Mouse (Mus musculus) layer of hippocampus, postnatal 10 days (tissue): ENCODE measurements around the gene Antxr2. TPM values are rescaled to one million over a fixed set of nuclear protein-coding genes. Genes with fewer than 3 reads are reported as not detected.

Source experiments
- DNase-seq, 2 experiments: peaks; one replicate each; pipeline ENCODE4 v3.0.0; 2021; ENCODE audit warnings: low spot score in 2 of 2
- total RNA-seq, 2 experiments: library from RNA; stranded (reverse); gene quantifications; 2 replicates each; pipeline ENCODE4 v1.2.3; 2021

The Antxr2 gene
- total RNA-seq, 2 experiments from 2014 or later: 2.6 to 2.7 TPM

DNA sequence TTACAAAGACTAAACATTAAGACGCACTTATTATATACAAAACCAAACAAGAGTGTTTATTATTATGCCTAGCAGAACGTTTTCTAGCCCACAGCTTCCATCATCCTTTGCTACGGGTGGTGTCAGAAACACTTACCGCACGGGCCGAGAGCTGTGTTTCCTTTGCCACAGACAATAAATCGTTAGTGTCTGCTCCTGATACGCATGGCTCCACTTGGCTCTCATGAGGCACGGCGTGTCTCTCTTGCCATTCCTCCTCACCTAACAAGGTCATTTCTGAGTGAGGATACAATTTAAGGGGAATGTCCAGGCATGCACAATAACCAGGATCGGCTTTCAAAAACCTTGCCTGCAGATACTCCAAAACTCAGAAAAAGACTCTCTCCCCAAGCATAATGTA is 113.2 kb downstream of the Antxr2 start:
- DNase-seq: no peak

DNA sequence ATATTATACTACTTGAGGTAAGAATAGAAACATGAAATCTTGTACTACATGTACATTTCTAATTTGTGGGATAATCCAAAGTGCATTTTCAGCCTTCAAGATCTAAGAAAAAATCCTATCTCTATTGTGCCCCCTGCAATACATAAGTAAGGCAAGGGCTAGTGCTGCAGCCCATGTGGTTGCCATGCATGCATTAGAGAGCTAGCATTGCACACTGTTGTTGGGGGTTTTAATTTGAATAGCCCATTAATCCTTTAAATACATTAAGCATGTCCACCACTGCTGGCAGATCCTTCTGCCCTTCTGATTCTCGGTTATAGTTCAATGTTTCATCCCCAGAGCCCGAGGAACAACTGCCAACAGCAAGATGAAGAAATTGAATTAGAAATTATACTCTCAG is 116.0 kb downstream of the Antxr2 start:
- DNase-seq: no peak

DNA sequence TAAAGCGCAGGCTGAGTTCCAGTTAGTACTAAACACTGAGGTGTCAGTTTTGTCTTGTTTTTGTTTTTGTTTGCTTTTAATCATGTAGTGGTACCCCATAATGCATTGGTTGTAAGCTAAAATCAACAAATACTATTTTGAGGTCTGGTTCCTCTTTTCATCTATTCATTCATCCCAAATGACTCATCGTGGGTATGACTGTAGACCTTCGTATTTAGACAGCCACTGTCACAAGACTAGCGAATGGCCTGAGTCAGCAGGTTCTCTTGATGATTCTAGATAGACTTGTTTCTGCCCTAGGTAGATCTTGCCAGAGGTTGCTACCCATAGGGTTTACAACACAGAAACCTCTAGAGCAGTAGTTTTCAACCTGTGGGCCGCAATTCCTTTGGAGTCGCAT is 116.9 kb downstream of the Antxr2 start:
- DNase-seq: no peak

DNA sequence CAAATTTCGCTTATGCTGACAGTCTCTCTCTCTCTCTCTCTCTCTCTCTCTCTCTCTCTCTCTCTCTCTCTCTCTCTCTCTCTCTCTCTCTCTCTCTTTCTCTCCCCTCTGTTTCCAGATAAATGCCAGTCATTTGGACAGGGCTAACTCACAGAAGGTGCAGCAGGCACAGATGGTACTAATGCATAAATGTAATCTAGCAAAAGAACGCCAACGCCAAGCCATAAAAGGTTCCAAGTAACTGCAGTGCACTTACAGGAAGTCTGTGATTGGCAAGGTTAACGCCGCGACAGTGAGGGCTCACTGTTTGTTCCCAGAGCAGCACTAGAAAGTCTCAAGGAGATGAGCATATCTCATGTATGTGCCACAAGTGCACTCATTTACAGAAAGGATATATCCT is 123.4 kb downstream of the Antxr2 start:
- DNase-seq: peak; percentile 10 to 16

DNA sequence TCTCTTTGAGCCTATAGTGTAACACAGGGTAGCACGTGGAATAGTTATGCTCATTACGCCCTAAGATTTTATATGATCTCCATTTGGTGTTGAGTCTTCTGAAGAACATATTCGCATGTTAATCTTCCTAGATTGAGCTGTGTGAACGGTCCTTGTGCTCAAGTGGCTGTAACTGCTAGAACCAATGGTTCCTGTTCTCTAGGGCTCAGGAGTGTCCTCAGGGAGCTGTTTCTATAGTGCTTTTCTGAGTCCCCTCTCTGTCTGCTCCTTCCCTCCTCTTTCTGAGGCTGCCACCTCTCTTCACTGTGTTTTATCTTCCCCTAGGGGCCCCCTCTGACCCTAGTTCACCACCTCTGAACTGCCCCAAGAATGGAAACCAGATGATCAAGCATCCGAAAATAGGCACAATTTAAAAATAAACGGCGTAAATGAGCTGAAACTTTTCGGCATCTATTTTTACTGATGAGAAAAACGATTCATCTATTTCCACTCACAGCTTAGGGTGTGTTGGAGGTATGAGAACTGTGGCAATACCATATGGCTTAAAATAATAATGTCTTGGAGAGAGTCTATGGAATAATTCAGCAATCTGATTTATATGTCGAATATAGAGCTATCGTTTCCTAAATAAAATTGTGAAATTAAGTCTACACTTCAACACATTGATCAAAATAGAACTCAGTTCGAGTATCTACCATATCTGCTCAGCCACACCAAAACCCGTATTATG is 124.1 kb downstream of the Antxr2 start:
- no peak for DNase-seq

DNA sequence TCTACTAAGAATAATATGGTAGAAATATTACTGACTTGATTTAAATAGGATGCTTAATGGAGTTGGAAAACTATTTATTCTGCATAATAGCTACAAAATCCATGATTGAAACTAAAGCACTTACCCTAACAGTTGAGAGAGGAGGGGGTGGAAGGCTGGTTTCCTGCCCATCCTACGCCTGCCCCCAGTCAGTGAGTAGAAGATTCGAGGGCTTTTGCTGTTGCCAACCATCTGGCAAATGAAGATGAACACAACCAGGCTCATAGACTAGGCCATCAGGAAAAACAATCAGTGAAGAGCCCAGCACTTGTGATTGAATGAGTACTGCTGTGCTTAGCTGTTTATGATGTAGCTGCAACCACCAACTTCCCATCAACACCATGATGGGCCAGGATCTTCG is 125.0 kb downstream of the Antxr2 start:
- DNase-seq: no peak

DNA sequence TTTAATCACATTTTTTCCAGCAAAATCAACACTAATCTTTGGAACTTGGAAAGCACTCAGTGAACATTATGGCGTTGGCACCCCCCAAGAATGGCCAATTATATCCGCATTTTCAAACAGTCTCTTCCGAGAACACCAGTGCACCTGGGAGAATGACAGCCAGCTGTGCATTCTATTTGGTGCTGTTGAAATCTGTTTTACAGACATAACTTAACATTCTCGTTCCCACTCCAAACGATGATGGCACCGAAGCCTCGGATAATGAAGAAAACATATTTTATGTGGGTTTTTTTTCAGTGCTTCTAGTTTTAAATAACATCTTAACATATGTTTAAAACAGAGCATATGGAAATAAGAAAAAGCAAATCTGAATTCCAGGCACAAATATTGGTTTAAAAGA is 129.7 kb downstream of the Antxr2 start:
- no peak for DNase-seq

DNA sequence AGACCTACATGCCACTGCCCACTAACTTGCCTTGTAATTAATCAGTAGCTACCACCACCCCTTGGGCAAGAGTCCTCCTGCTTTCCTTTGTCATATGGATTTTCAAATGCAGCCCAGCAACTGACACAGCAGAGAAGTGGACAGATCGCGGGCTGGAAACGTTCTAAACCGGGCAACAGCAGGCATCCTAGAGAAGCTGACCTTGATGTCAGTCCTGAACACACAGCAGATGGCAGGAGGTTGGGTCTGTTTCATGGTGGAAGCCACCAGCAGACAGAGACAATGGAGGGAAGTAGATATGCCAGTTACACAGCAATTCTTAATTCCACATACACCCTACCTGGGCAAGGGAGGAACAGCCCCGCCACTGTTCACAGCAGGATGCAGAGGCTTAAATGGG is 131.5 kb downstream of the Antxr2 start:
- DNase-seq: no peak

DNA sequence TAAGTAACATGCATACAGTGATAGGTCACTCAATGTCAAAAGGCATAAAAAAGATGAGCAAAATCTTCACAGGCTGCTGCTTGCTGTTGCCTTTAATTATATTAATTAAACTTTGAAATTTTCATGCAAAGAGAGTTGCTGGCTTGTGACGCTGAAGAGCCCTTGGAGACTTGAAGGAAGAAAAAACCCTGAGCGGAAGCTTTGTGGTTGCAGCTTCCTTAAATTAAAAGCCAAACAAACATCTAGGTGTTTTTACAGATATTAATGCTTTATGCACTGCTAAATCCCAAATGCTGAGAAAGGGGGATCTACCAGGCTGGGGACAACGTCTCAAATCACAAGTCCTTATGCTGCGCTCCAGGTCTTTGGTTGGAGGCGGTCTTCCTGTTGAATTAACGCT is 145.4 kb downstream of the Antxr2 start:
- DNase-seq: no peak

DNA sequence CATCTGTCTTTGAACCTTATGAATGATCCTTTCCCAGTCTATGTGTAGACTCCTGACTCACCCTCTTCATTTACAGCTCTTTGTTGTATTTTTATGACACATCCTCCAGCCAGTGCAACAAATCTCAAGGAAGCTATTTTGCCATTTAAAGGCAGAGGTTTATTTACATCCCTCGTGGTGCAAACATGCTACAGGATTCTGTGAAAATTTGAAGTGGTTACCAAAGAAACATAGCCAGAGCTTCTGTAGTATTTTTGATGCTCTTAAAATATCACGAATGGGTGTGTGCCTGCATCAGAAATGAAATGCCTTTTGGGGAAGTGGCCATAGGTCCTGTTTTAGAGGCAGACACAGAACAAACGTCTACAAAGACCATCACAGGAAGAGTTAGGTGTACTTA is 146.7 kb downstream of the Antxr2 start:
- DNase-seq: no peak

DNA sequence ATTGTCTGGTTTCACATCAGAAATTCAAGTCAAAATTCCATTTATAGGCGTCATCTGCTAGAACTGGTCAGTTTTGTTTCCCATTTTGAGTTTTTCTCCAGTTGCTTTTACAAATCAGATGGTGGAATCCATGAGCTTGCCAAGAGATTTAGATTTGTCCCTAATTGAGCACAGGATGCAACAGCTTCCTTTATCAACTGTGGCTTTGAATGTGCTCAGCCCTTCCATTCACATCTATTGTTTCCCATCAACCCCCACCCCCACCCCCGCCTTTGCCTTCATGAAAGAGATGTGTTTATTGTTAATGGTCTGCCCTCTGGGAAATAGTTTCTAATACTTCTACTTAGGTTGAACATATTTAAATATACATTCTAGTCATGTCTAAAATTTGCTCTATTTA is 149.4 kb downstream of the Antxr2 start:
- no peak for DNase-seq

DNA sequence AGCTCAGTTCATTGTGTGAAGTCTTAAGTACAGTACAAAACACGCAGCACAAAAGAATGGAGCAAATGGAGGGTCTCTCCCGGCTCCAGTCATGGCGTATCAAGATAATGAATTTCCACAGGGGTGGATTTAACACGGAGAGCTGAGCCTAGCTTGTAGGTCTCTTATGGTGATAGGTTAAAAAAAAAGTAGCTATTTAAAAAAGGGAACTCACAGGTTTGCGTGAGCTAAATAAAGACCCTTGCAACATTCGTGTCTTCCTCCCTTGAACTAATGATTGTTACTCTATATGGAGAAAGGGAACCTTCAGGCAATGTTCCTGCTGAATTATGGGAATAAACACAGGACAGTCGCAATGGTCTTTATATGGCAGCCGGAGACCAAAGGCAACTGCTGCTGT is 150.7 kb downstream of the Antxr2 start:
- DNase-seq: no peak

DNA sequence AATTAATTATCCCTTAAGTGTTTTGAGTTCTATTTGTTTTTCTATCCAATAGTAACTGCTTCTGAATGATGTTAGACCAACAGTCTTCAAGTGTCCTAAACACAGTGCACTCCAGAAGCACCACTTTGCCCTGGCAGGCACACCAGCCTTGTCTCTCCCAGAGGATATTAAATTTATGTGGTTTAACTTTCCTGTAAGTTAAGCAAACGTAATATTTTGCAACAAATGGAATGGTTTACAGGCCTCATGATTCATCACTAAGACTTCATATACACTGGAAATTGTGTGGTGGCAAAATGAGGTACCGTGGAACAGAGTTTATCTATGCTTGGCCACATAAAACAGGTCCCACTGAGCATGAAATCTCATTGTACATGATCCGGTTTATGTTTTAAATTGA is 152.0 kb downstream of the Antxr2 start:
- DNase-seq: no peak

DNA sequence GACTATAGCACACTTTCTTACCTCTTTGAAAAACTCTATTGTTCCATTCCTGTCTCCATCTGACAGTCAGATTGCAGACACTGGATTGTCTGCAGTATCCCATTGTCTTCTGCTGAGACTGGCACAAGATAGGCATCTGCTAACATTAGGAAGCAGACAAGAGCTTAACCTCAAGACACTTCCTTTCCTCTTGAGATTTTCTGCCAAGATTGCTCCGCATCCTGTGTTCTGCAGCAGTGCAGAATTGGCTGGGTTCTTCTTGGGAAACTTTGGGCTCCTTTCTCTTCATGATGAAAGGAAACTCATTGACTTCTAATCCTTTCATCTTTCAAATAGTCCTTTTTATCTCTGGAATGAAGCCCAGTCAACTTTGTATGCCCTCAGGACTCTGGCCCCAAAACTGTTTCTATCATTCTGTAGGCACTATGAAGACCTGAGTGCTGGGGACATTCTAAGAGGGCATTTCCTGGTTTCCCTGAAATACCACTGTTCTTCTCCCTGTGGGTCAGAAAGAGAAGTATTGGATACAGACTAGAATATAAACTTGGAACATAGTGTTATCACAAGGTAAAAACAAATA is 152.5 kb downstream of the Antxr2 start:
- DNase-seq: no peak

DNA sequence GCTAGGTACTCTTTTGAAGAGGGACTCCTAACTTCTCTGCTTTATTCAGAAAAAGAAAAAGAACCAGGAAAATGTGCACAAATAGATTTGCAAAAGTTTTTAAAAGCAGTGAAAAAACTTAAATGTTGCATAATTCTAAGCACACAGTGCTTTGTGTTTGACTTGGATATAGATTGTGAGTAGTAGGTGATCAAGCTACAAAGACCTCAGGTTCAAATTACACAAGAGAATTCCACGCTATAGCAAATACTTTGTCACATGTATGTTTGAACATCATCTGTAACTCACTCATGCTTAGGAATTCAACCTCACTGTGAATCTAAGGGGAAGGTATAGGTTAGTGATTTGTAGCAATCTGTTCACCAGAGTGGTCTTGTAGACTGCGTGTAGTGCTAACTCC is 153.9 kb downstream of the Antxr2 start:
- no peak for DNase-seq

DNA sequence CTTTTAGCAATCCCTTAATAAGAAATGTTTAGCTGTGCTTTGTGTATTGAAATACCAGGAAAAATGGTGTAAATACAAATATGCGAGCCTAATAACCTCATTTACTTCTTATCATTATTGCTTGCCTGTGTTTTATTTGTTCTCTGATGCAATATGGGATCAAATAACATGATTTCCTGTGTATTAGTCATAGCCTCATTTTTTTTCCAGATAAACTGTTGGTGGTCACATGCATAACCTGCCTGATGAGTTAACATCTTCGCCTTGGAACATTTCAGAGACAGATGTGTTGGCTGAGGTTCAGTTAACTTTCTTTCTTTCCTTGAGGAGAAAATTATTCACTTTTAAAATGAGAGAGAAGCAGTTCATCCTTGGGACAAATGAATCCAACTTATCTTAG is 162.9 kb downstream of the Antxr2 start:
- DNase-seq: no peak

DNA sequence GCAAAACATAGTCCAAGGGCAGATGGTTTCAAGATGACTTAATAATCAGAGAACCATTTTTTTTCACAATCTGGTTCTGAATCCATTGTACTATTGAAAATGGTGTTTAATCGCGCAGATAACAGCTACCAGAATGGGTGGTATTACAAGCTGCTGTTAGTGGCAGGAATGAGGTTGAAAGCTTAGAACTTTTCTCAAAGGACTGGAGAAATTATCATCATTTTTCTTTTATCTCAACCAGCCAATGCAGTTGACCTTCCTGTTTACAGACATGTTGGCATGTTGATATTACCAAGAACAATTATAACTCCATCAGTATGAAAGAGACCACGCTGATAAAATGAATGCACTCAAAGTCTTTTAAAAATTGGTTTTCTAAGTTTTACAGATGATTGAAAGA is 163.9 kb downstream of the Antxr2 start:
- no peak for DNase-seq

DNA sequence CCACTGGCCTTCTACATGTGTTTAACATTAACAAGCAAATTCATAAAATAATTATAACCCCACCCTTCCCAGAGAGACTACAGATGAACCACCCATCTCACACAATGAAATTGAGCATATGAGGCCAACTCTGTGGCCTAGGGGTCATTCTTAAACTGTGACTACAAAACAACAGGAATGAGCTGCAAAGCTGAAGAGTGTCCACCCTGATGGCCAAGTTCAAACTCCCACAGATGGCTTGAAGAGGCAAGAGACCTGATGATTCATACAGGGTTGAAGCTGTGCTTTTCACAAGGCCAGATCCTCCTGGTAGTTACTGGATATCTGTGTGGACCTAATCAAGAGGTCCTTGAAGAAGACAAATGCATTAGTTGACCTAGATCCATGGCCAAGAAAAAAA is 173.7 kb downstream of the Antxr2 start:
- DNase-seq: no peak

DNA sequence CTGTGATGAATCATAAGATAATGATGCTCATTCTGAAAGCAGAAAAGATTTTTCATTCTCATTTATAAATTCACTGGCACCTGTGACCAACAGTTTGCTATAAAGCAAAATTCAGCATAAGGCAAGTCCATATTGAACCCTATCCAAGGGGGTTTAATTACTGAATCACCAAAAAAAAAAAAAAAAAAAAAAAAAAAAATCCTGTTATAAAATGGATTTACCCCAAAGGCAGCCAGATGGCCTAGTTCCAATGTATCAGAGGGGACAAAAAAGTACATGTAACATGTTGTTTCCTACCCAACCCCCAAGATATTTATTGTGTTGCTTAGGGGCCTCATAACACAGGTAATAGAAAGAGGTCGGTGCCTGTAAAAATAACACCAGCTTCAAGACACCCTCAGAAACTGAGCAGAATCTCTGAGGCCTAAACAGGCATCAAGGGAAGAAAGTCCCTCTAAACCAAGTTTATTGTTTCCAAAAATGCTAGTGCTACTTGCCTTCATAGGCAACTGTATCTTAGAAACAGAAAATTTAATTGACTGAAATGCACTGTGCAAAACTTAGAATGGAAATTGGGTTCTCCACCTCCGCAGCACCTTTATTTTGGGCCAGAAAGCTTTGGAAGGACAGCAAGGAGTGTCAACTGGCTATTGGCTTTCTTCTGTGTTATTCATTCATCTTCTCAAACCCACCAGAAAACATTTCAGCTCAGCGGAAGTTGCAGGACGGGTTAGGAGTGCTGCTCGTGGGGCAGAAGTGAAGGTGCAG is 178.7 kb downstream of the Antxr2 start:
- DNase-seq: no peak

DNA sequence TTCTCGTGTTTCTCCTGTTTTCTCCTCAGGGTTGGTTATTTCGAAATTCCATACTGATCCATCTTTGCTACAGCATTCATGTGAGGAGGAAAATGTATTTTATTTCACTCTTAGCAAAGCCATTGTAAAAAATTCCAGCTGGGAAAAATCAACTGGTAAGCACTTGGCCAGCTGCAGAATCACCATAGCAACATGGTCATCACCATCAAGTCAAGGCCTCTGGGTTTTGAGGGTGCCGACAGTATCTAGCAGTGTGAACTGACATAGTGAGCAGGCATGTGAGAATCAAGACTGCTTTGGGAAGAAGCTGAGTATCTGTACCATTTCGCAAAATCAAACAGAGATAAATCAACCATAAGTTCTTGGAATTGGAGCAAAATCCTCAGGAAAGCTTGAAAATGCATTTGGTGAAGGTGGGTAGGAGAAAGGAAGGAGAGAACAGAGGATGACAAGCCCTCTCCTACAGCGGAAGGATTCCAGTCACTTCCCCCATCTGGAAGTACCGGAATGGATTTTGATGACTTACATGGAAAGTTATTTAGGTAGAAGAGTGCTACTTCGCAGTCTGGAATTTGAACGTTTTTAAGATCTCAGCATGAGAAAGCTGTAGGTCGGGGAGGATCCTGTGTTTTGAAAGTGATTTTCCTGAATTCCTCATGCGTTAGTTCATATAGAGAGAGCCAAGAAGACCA is 183.5 kb downstream of the Antxr2 start:
- no peak for DNase-seq

DNA sequence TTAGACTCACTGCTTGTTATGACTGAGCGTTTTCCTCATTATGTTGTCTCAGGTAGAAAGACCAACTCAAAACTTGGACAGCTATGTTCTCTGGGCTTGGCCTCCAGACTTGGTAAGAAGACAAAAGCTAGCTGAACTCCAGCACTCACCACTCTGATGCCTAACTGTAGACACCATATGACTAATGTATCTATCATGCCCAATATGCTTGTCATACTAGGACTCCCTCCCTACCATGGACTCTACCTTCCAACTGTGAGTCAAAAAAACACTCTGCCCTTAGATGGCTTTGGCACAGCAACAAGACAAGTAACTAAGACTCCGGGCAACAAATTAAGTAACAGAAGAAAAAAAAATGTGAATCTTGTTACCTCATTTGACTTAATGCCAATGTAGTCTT is 184.3 kb downstream of the Antxr2 start:
- no peak for DNase-seq

DNA sequence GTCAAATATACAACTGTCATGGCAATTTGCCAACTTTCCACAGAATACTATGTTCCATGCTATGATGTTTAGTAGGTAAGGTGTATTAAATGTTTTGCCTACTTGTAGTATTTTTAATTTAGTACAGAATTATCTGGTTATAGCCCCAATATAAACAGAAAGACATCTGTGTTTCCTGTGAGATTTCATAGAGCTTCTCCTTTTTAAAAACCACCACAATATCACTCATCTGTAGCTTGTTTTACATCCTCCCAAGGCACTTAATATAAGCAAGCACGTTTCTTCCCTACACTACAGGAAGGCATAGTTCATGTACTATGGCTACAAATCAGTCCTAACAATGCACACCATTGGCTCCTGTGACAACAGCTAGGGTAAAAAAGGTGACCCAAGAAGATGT is 188.8 kb downstream of the Antxr2 start:
- no peak for DNase-seq
